Mouse (Mus musculus): ENCODE results near the gene Hectd4.
A peak's percentile ranks its signal among the peaks of the same experiment; 100 is the strongest.

Gene Hectd4

GRCm38 (mm10) chr5:121280456-121280855, 60.4 kb downstream of the Hectd4 start:
- DNase-seq (ENCODE audit: low read depth, low spot score): no peak

DNA sequence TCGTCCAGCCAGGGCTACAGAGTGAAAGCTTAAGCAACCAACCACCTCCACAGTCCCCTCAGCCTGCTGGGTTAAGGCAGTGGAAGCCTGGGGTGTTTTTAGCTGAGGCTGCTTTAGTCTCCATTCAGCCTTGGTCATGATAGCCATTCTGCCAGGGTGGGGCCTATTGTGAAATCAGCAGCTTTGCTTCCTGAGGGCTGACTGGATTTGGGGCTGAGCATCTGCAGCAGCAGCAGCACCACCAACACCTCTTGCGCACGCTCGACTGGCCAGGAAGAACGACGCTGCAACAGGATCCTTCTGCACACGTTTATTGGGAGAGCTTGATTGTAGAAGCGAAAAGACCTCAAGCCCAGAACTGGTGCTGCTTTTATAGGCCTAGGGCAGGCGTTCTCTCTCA, 63.0 kb downstream of the Hectd4 start:
- DNase-seq (ENCODE audit: low read depth, low spot score): peak; percentile 20

- DNase-seq (ENCODE audit: low read depth, low spot score): no peak
Observed at GRCm38 (mm10) chr5:121284816-121285215, 64.8 kb downstream of the Hectd4 start.

DNA sequence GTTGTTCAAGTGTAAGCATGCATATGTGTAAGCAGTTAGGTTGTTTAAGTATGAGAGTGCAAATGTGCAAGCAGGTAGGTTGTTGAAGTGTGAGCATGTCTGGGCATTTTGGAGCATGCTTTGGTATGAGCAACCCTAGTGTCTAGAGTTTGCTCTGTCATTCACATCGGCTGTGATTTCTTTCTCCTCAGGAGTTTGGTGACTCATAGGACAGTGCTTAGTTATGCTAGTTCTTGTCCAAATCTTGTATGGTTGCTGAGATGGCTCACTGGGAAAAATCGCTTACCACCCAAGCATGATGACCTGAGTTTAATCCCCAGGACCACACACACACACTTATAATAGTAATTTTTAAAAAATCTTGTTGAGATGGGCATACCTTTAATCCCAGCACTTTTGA, 67.2 kb downstream of the Hectd4 start:
- no peak for DNase-seq (ENCODE audit: low read depth, low spot score)

DNA sequence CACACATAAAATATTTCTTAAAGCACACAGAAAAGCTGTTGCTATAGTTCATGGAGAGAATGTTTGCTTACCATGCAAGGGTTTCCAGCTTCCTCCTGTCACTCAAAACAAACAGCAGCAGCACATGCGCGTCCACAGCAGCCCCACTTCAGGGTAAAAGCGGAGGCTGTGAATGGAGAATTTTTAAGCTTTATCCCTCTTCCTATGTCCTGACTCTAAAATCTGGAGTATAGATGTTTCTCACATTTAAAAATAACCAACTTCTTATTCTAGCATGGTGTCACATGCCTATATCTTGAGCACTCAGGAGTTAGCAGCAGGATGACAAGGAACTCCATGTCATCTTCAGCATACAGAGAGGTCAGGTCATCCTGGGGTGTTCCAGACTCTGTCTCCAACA, 70.3 kb downstream of the Hectd4 start:
- no peak for DNase-seq (ENCODE audit: low read depth, low spot score)

GRCm38 (mm10) chr5:121292309-121293165, 72.5 kb downstream of the Hectd4 start:
- DNase-seq (ENCODE audit: low read depth, low spot score): peak; percentile 15

GRCm38 (mm10) chr5:121305009-121305408, 85.0 kb downstream of the Hectd4 start:
- DNase-seq (ENCODE audit: low read depth, low spot score): no peak

DNA sequence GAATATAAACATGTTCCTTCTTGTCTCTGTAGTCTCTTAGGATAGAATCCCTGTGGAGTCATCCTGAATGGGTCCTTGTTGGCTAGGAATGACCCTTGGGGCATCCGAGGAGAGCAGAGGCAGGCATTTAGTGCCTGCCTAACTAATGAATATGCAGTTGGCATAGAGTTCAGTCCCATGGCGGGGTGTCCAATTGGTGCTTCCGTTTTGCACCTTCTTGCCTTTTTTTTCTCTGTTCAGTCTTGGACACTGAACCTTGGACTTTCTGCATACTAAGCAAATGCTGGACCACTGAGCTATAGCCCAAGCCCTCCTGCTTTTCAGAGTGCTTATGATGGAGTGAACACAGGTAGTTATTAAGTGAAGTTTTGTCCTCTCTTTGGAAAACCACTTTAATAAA, 87.6 kb downstream of the Hectd4 start:
- no peak for DNase-seq (ENCODE audit: low read depth, low spot score)

DNA sequence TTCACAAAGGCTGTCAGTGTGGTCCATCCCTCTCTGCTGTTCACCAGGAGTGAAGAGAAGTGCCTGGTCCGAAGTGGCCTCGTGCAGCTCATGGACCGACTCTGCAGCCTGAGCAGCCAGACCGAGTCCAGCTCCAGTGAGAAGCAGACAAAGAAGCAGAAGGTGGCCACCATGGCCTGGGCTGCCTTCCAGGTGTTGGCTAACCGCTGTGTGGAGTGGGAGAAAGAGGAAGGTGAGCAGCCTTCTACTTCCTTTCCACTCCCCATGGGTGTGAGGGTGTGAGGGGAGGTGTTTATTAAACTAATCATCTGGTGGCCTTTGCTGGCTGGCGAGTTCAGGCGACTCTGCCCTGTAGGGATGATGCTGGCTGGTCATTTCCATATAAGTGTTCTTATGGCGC, 91.6 kb downstream of the Hectd4 start:
- DNase-seq (ENCODE audit: low read depth, low spot score): no peak

GRCm38 (mm10) chr5:121313764-121314474, 93.9 kb downstream of the Hectd4 start:
- no peak for DNase-seq (ENCODE audit: low read depth, low spot score)

DNA sequence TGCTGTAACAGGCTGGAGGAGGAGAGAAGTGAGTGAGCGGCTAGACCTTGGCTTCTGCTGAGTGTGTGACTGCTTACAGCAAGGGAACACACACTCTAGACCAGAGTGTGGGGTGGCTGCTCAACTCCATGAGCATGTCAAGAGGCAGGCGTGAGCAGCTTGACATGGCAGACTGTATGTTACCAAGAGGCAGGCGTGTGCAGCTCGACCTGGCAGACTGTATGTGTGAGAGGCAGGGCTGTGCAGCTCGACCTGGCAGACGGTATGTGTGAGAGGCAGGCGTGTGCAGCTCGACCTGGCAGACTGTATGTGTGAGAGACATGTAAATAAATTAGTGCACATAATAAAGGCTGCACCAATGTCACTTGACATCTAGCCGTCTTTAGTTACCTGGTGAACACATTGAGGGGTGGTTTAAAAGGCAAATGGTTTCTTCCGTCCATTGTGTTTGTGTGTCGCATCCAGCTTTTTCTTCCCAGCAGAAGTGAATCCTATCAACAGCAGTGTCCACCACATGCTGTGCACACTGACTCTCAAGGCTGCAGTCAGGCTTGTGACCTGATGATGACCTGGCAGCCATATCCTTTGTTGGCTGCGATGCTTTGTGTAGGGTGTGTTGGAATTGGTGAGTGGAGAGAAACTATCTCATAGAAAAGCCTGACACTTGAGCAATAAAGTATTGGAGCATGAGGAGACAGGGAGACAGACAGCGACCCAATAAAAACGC, 106.2 kb downstream of the Hectd4 start:
- peak; percentile 86 for DNase-seq (ENCODE audit: low read depth, low spot score)

DNA sequence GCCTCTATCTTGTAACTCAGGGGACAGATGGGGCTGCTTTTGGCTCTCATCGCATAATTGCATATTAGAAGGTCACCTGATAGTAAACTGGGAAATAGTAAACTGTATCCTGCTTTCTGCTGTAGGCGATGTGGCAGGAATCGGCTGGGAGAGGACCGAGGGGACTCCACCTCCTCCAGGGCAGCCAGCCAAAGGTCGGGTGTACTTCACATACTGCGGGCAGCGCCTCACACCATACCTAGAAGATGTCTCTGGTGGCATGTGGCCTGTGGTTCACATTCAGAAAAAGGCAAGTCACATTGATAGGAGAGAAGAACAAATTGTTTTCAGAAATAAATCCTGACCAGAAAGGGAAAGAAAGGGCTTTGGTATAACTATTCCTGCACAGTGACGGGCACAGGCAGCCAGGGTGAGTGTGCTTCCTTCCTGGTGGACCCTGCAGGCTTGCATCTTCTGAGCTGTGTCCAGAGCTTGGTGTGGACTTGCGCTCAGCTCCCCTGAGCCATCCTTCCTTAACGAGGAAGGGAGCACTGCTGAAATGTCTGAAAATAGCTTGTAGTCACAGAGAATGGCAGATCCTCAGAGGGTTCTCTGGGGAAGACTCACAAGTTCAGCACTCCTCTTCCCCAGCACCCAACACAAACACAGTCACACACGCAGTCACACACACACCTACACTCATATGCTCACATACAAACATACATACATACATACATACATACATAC, 109.5 kb downstream of the Hectd4 start:
- no peak for DNase-seq (ENCODE audit: low read depth, low spot score)

DNA sequence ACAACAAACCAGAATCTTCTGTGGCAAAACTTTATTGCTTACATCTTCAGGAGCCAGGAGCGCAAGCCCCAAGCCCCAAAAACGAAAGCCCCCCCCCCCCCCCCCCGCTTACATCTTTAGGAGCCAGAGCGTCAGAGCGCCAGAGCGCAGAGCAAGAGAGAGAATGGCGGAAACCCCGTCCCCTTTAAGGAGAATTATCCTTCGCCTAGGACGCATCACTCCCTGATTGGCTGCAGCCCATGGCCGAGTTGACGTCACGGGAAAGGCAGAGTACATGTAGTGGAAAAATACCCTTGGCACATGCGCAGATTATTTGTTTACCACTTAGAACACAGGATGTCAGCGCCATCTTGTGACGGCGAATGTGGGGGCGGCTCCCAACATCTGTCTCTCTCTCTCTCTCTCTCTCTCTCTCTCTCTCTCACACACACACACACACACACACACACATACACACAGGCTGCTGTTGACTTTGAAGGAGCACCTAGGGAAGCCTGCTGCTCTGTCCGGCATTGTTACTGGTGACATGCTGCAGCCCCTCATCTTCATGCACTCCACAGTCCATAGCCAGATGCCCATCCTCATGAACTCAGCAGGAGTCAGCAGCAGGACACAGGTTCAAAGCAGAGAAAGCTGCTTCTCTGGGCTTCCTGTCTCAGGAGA, 110.3 kb downstream of the Hectd4 start:
- peak; percentile 44 for DNase-seq (ENCODE audit: low read depth, low spot score)

DNA sequence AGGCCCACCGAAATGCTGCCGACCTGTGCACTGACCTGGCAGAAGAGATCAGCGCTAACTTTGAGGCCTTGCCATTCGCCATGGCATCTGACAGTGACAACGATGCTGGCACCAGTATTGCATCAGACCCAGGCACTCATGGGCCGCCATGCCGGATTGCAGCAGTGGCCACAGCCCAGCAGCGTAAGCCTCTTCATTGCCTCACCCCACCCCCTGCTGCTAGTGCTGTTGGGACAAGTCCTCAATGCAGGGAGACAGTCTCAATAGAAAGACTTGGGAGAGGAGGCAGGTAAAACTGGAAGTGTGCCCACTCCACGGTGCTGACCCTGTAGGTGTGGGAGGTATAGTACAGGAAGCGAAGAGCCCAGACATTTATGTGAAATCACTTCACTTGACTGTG, 111.7 kb downstream of the Hectd4 start:
- peak; percentile 49 for DNase-seq (ENCODE audit: low read depth, low spot score)

- DNase-seq (ENCODE audit: low read depth, low spot score): no peak
Observed at GRCm38 (mm10) chr5:121333976-121334375, 114.0 kb downstream of the Hectd4 start.

GRCm38 (mm10) chr5:121334454-121334853, 114.4 kb downstream of the Hectd4 start:
- DNase-seq (ENCODE audit: low read depth, low spot score): no peak

DNA sequence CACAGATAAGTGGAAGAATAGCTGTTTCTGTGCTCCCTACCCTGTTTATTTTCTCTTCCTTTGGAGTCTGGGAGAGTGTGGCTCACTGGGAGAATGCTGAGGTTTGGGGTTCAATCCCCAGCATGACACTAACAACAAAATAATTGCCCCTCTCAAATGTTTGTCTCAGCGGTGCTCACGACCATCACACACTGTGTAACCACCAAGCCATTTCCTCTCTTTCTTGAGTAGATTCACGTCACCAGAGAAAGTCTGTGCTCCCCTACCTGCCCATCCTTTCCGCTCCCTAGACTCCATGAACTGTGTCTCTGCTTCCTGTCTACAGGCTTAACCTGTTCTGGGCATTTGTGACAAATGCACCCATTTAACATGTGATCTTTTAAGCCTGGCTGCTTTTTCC, 115.4 kb downstream of the Hectd4 start:
- no peak for DNase-seq (ENCODE audit: low read depth, low spot score)

DNA sequence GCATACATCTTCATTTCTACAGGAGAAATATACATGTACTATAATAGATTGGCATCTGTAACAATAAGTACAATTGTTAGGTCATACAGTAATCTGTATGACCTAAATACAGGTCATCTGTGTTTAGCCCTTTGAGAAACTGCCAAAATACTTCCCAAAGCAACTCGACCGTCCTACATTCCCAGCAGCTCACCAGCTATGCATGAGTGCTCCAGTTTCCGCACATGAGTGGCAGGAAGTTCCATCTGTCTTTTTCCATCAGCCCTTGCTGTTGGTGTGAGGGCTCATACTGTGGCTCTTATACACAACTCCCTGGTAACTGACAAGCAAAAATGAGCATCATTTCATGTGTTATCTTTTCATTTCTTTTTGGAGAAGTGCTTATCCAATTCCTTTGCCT, 116.0 kb downstream of the Hectd4 start:
- DNase-seq (ENCODE audit: low read depth, low spot score): no peak

GRCm38 (mm10) chr5:121336776-121337175, 116.8 kb downstream of the Hectd4 start:
- DNase-seq (ENCODE audit: low read depth, low spot score): no peak

DNA sequence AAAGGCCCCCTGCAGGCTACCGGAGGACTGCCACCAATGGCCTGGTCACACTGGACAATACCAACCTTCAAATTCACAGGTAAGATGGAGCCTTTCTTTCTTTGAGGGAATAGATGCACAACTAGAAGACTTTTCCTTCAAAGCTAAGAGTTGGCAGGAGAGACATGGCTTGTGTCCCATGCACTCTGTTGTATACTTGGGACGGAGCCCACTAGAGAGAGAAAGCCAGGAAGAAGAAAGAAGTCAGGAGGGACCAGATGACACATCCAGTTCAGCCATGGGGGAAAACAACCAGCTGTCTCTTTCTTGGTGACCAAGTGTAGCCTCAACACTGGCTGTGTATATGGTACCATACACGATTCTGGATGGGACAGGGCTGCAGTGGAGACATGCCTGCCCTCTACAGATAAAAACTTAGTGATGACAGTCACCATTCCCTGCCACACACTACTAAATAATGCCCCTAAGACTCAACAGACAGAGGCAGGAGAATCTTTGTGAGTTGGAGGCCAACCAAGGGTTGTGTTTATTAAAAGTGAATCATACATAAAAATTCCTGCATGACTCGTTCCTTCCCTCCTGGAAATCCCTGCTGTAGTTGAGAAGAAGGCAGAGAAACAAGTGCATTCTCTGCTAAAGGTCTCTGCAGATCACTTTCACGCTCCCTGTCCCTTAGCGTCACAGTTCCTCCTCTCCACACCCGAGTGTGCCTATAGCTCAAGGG, 119.7 kb downstream of the Hectd4 start:
- DNase-seq (ENCODE audit: low read depth, low spot score): no peak
